Mouse (Mus musculus) bone marrow macrophage, adult 2 months (primary cell): ENCODE measurements around the gene Ccl6. TPM values are rescaled to one million over a fixed set of nuclear protein-coding genes. Genes with fewer than 3 reads are reported as not detected.
A peak's percentile ranks its signal among the peaks of the same experiment; 100 is the strongest.

Experiments
- H3K27ac ChIP-seq: 2 replicates; pipeline ENCODE4 v1.5.1; 2012; ENCODE audit warnings: low read depth, low read length; ENCODE audit not compliant: insufficient read depth
- H3K4me1 ChIP-seq: 2 replicates; pipeline ENCODE4 v1.6.1; 2012; ENCODE audit warnings: low read length; ENCODE audit not compliant: control insufficient read depth, insufficient read depth
- H3K4me3 ChIP-seq: 2 replicates; pipeline ENCODE4 v1.5.1; 2012; ENCODE audit warnings: mild to moderate bottlenecking, low read length, moderate library complexity; ENCODE audit not compliant: insufficient read depth
- CTCF ChIP-seq: IDR thresholded peaks from 2 replicates; pipeline ENCODE4 v1.5.1; 2012; ENCODE audit warnings: low read depth, mild to moderate bottlenecking, low read length, moderate library complexity
- POLR2A ChIP-seq: IDR thresholded peaks from 2 replicates; pipeline ENCODE4 v1.6.1; 2012; ENCODE audit warnings: mild to moderate bottlenecking, low read depth, low read length, borderline replicate concordance
- polyA plus RNA-seq: library from polyadenylated mRNA; stranded (reverse); fragments of >200 nt; gene quantifications from 2 replicates; pipeline ENCODE4 v1.2.4, GENCODE M21; 2012; ENCODE audit not compliant: missing spikeins, insufficient read depth, insufficient read length

Ccl6 gene
- polyA plus RNA-seq, 1 experiment = 174 TPM

- Histone ChIP-seq H3K4me1 (peaks cover 37% of the 10 kb centered on the region), H3K27ac (no peak overlapping the region), H3K4me3 (no peak overlapping the region)
- no peak for TF ChIP-seq CTCF
- no peak for TF ChIP-seq POLR2A
Observed at GRCm38 (mm10) chr11:83598991-83599390, 6.1 kb upstream of the Ccl6 start.

GRCm38 (mm10) chr11:83598207-83598837 lies 5.4 kb upstream of the Ccl6 start:
- TF ChIP-seq POLR2A = no peak
- no peak for TF ChIP-seq CTCF

GRCm38 (mm10) chr11:83597796-83598195 lies 4.9 kb upstream of the Ccl6 start:
- TF ChIP-seq CTCF = no peak

More at GRCm38 (mm10) chr11:83598207-83598837, 5.4 kb upstream of the Ccl6 start:
- Histone ChIP-seq H3K4me1 (peaks cover 43% of the 10 kb centered on the region), H3K4me3 (no peak overlapping the region), H3K27ac (no peak overlapping the region)

GRCm38 (mm10) chr11:83595669-83596455 lies 3.0 kb upstream of the Ccl6 start:
- TF ChIP-seq POLR2A = no peak
- TF ChIP-seq CTCF = no peak
- peaks cover 41% of the 10 kb centered on the region for H3K4me1 ChIP-seq
- no peak overlapping the region for H3K4me3 ChIP-seq
- peak overlapping the region; percentile 50 for H3K27ac ChIP-seq

More at GRCm38 (mm10) chr11:83597796-83598195, 4.9 kb upstream of the Ccl6 start:
- H3K4me1 ChIP-seq = peaks cover 46% of the 10 kb centered on the region
- H3K4me3 ChIP-seq = no peak overlapping the region
- no peak overlapping the region for H3K27ac ChIP-seq

GRCm38 (mm10) chr11:83593453-83593852 lies 566 bp upstream of the Ccl6 start:
- TF ChIP-seq POLR2A (no peak), CTCF (no peak)
- H3K27ac ChIP-seq = peak overlapping the region; percentile 31; the same call in 1 of the 2 replicates
- no peak overlapping the region for H3K4me3 ChIP-seq
- H3K4me1 ChIP-seq = peaks cover 39% of the 10 kb centered on the region

- Histone ChIP-seq H3K4me3 (no peak overlapping the region), H3K27ac (no peak overlapping the region), H3K4me1 (peaks cover 33% of the 10 kb centered on the region)
- TF ChIP-seq CTCF = no peak
- no peak for TF ChIP-seq POLR2A
Observed at GRCm38 (mm10) chr11:83584232-83584631, 8.7 kb downstream of the Ccl6 start.

GRCm38 (mm10) chr11:83583450-83583754 lies 9.5 kb downstream of the Ccl6 start:
- H3K27ac ChIP-seq = no peak overlapping the region
- peaks cover 40% of the 10 kb centered on the region for H3K4me1 ChIP-seq
- H3K4me3 ChIP-seq = no peak overlapping the region
- no peak for TF ChIP-seq CTCF
- TF ChIP-seq POLR2A = no peak

- H3K27ac ChIP-seq = no peak overlapping the region
- no peak overlapping the region for H3K4me3 ChIP-seq
- peaks cover 42% of the 10 kb centered on the region for H3K4me1 ChIP-seq
- TF ChIP-seq POLR2A (no peak), CTCF (no peak)
Observed at GRCm38 (mm10) chr11:83582626-83583449, 10.0 kb downstream of the Ccl6 start.

- no peak overlapping the region for H3K27ac ChIP-seq
- TF ChIP-seq POLR2A = no peak
- no peak overlapping the region for H3K4me3 ChIP-seq
- H3K4me1 ChIP-seq = peaks cover 44% of the 10 kb centered on the region
Observed at GRCm38 (mm10) chr11:83581626-83582610, 11.0 kb downstream of the Ccl6 start.
